Mouse (Mus musculus): ENCODE measurements at regions not wholly inside any gene's neighbourhood (a gene's known extent, or its start where the extent isn't known, plus 50 kb on each side); places are given as distances from the start of the nearest gene placed in this dataset.

DNA sequence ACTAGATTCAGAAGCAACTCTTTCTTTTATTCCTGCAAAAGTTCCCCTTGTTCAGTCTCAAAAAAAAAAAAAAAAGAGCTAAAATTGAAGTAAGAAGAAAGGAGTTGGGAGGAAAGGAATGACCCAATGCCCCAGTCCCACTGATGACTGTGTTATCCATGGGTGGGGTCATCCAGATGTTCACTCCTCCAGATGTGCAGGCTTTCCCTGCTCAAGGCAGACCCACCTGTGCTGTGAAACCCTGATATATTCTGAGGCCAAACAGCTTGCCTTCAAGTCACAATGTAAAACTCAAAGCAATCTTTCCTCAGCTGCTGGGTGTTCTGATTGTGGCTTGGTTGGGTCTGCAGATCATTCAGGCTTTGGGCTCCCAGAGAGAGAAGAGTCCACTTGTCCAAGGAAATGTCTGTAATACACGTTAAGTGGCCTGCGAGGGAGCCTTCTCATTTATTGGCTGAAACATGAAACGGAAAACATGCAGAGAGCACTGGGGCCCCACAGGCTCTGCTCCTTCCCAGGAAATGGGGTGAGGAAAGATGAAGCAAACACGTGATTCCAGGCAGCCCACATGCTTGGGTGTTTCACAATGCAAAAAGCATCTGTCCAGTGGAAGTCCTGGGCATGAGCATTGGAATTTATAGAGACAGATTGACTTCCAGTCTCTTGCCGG, 296.6 kb downstream of the Nuak1 start:
- no peak overlapping the region for H3K27ac ChIP-seq (ENCODE audit: control insufficient read depth, insufficient read depth, low read depth, low read length, poor library complexity)
- H3K4me3 ChIP-seq (replicated peaks; ENCODE audit: control insufficient read depth, low read depth, low read length), result no peak overlapping the region
- H3K4me1 ChIP-seq (ENCODE audit: control insufficient read depth, insufficient read depth, low read length), result peaks cover 2% of the 10 kb centered on the region
- WGBS, result 43% methylated on average over 5 of the region's 5 CpGs
- no peak for TF ChIP-seq CTCF (IDR thresholded peaks at IDR 0.05; ENCODE audit: control insufficient read depth, insufficient read depth, low read length)
- no peak for TF ChIP-seq POLR2A (IDR thresholded peaks at IDR 0.05; ENCODE audit: borderline replicate concordance, control insufficient read depth, low read depth, low read length)

DNA sequence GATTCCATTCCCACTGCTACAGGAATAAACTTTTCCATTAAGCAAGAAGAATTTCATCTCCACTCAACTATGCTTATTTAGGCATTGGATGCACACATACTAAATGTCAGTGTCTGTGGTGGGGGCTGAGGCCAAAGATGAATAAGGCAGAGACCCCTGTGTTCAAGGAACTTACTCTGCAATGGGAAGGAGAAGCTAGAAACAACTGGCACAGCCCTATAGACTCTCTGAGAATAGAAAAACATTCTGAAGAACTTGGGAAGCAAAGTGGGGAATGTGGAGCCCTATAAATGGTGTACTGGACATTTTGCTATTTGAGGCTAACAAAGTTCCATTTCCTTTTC, 296.1 kb downstream of the Nuak1 start:
- no peak for TF ChIP-seq POLR2A (IDR thresholded peaks at IDR 0.05; ENCODE audit: borderline replicate concordance, control insufficient read depth, low read depth, low read length)
- Histone ChIP-seq H3K4me1 (ENCODE audit: control insufficient read depth, insufficient read depth, low read length) (peaks cover 2% of the 10 kb centered on the region), H3K4me3 (replicated peaks; ENCODE audit: control insufficient read depth, low read depth, low read length) (no peak overlapping the region), H3K27ac (ENCODE audit: control insufficient read depth, insufficient read depth, low read depth, low read length, poor library complexity) (no peak overlapping the region)

DNA sequence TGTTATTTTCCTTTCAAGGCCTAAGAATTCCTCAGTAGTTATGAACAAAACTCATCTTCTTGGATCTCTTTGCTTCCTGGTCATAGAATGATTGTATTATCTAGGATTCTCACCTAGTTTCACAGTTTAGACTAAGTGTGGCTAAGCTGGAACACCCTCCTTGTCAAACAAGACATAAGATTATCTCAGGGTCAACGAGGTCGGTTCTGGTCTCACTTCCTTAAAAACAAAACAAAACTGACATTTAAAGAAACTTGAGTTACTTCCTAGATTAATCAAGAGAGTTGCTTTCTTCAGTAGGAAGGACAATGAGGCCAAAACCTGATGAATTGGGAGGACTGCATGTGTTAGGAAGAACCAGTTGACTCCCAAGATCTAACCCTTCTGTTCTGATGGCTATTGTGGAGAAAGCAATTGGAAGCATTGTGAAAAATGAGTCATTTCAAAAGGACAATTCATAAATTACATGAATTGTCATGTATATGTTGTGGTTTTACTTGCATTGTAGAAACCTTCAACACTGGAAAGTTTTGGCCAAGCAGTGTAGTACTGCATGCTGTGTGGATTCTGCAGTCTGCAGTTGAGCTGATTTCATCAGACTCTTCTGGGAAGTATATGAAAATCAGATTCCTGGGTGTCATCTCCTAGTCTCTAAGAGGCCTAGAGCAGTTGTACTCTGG, 293.0 kb downstream of the Nuak1 start:
- TF ChIP-seq CTCF (IDR thresholded peaks at IDR 0.05; ENCODE audit: control insufficient read depth, insufficient read depth, low read length) (no peak), POLR2A (IDR thresholded peaks at IDR 0.05; ENCODE audit: borderline replicate concordance, control insufficient read depth, low read depth, low read length) (no peak)
- H3K4me1 ChIP-seq (ENCODE audit: control insufficient read depth, insufficient read depth, low read length), result peaks cover 2% of the 10 kb centered on the region
- no peak overlapping the region for H3K4me3 ChIP-seq (replicated peaks; ENCODE audit: control insufficient read depth, low read depth, low read length)
- 4% methylated on average over 2 of the region's 2 CpGs for WGBS
- H3K27ac ChIP-seq (ENCODE audit: control insufficient read depth, insufficient read depth, low read depth, low read length, poor library complexity), result no peak overlapping the region

DNA sequence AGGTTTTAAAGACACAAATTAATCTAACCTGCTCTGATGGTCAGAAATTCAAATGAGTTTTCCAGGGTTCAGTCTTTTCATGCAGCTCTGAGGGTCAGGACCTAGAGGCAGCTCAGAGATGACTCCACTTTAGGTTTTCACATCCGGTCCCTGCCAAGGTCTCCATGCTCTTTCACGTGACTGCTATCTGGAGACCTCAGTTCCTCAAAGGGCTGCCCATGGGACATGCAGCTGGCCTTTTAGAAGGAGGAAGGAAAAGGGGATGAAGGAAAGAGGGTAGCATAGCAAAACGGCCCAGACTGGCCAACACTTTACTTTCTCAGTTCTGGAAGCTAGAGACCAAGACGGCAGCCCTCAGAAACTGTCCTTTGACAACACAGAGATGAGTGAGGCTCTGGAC, 276.6 kb downstream of the Nuak1 start:
- Histone ChIP-seq H3K4me1 (ENCODE audit: control insufficient read depth, insufficient read depth, low read length) (peaks cover 2% of the 10 kb centered on the region), H3K4me3 (replicated peaks; ENCODE audit: control insufficient read depth, low read depth, low read length) (no peak overlapping the region), H3K27ac (ENCODE audit: control insufficient read depth, insufficient read depth, low read depth, low read length, poor library complexity) (no peak overlapping the region)
- TF ChIP-seq POLR2A (IDR thresholded peaks at IDR 0.05; ENCODE audit: borderline replicate concordance, control insufficient read depth, low read depth, low read length) (no peak), CTCF (IDR thresholded peaks at IDR 0.05; ENCODE audit: control insufficient read depth, insufficient read depth, low read length) (no peak)
- WGBS, result 26% methylated on average over 4 of the region's 4 CpGs

DNA sequence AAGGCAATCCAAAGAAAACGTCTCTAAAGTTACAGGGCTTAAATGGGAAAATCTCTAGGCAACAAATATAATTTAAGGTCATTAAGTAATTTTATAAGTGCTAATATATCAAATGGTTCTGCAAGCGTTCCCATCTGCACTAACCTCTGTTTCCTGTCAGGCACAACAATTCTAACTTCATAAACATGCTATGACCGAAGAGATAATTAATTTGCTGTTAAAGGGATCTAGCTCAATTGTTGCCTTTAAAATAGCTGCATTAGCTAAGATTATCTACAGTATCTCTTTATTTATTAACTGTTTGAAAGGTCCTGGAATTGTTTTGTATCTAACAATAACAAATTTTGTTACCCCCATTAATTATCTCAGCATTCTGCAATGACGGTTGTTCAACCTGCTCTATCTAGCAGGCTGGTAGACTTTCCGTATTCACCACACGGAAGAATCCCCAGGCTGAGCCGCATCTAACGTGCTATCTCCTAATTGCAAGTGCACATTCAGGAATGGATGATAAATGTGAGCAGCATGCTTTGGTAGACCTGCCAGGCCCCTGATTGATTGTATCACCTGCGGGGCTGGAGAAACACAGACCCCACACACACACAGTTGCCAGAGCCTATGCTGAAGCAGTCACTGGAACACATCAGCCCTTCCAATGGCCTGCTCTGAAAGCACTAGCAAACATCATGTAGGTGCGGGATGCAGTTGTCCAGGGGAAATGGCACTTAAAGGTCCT, 274.4 kb downstream of the Nuak1 start:
- Histone ChIP-seq H3K27ac (ENCODE audit: control insufficient read depth, insufficient read depth, low read depth, low read length, poor library complexity) (no peak overlapping the region), H3K4me1 (ENCODE audit: control insufficient read depth, insufficient read depth, low read length) (peaks cover 2% of the 10 kb centered on the region), H3K4me3 (replicated peaks; ENCODE audit: control insufficient read depth, low read depth, low read length) (no peak overlapping the region)
- WGBS, result 71% methylated on average over 10 of the region's 10 CpGs
- TF ChIP-seq POLR2A (IDR thresholded peaks at IDR 0.05; ENCODE audit: borderline replicate concordance, control insufficient read depth, low read depth, low read length) (no peak), CTCF (IDR thresholded peaks at IDR 0.05; ENCODE audit: control insufficient read depth, insufficient read depth, low read length) (no peak)

DNA sequence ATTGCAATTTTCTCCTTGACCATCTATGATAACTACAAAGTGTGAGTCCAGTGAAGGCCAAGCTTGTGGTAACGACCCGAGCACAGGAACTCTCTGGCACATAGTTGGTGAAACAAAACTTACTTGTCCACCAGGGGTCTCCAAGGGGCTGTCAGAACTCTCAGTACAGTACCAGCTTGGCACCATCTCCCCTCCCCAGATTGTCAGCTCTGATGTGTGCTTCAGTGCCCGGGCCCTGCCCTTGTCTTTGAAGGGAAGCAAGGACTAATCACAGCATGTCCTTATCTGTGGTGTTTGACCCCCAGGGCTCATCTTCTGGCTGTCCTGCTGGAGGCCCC, 273.9 kb downstream of the Nuak1 start:
- TF ChIP-seq CTCF (IDR thresholded peaks at IDR 0.05; ENCODE audit: control insufficient read depth, insufficient read depth, low read length), result no peak
- no peak for TF ChIP-seq POLR2A (IDR thresholded peaks at IDR 0.05; ENCODE audit: borderline replicate concordance, control insufficient read depth, low read depth, low read length)
- WGBS, result 53% methylated on average over 3 of the region's 3 CpGs
- Histone ChIP-seq H3K27ac (ENCODE audit: control insufficient read depth, insufficient read depth, low read depth, low read length, poor library complexity) (no peak overlapping the region), H3K4me3 (replicated peaks; ENCODE audit: control insufficient read depth, low read depth, low read length) (no peak overlapping the region), H3K4me1 (ENCODE audit: control insufficient read depth, insufficient read depth, low read length) (peaks cover 2% of the 10 kb centered on the region)

DNA sequence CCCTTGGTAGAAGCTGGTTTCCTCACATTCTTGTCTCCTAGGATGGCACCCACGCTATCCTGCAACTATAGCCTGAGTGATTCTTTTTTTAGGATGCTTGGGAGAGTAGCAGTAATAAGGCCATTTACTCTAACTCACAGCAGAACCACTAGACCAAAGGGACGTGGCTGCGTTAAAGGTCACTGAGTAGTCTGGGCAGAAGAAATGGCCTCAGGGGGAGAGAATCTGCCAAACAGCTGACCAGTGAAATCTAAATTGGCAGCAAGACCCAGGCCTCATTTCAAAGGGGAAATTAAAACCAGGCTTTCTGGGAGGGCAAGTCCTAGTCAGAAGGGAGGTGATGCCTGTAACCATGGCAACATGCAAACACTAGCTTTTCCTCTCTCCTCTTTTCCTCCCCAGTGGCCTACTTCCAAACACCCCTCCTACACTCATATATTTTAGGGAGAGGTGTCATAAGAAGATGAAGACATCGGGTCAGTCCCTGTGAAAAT, 267.5 kb downstream of the Nuak1 start:
- WGBS, result 83% methylated on average over 4 of the region's 4 CpGs
- no peak overlapping the region for H3K4me3 ChIP-seq (replicated peaks; ENCODE audit: control insufficient read depth, low read depth, low read length)

DNA sequence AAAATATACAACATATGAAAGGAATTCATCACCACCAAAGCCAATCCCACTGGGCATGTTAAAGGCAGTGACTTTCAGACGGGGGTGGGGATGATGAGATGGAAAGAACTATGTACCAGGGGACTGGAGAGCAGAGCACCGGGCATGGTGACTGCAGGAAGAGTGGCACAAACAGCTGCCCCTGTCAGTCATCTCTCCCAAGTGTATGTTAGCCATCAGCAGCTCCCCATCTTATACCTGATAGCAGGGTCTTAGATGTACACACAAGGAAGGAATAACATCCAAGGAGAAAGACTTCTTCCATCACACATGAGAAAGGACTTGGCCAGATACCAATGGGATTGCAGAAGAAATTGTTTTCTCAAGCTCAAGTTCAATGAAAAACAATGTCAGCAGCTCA, 257.2 kb downstream of the Nuak1 start:
- Histone ChIP-seq H3K27ac (ENCODE audit: control insufficient read depth, insufficient read depth, low read depth, low read length, poor library complexity) (no peak overlapping the region), H3K4me1 (ENCODE audit: control insufficient read depth, insufficient read depth, low read length) (no peaks in the 10 kb centered on the region), H3K4me3 (replicated peaks; ENCODE audit: control insufficient read depth, low read depth, low read length) (no peak overlapping the region)
- TF ChIP-seq POLR2A (IDR thresholded peaks at IDR 0.05; ENCODE audit: borderline replicate concordance, control insufficient read depth, low read depth, low read length) (no peak), CTCF (IDR thresholded peaks at IDR 0.05; ENCODE audit: control insufficient read depth, insufficient read depth, low read length) (no peak)
- 76% methylated on average over 2 of the region's 2 CpGs for WGBS

More for the DNA sequence above, 267.5 kb downstream of the Nuak1 start:
- H3K4me1 ChIP-seq (ENCODE audit: control insufficient read depth, insufficient read depth, low read length), result no peaks in the 10 kb centered on the region
- no peak for TF ChIP-seq POLR2A (IDR thresholded peaks at IDR 0.05; ENCODE audit: borderline replicate concordance, control insufficient read depth, low read depth, low read length)
- H3K27ac ChIP-seq (ENCODE audit: control insufficient read depth, insufficient read depth, low read depth, low read length, poor library complexity), result no peak overlapping the region

Data from bone marrow, adult 2 months (tissue).